Mouse (Mus musculus) midbrain, embryonic 16.5 days (tissue): ENCODE measurements around the gene Igf1r. TPM values are rescaled to one million over a fixed set of nuclear protein-coding genes. Genes with fewer than 3 reads are reported as not detected.
A peak's percentile ranks its signal among the peaks of the same experiment; 100 is the strongest.

ENCODE experiments used
- ATAC-seq: fragments of 200-750 bp; cut with Nextera tagmentation; 2 replicates; pipeline ENCODE4 v1.8.0; 2017; ENCODE audit warnings: moderate TSS enrichment
- H3K27ac ChIP-seq: fragments of 300-500 bp; sonication (generic); 2 replicates; pipeline ENCODE4 v1.5.1; 2014; ENCODE audit warnings: mild to moderate bottlenecking, low read length, mixed read lengths
- H3K27me3 ChIP-seq: fragments of 300-500 bp; sonication (generic); 2 replicates; pipeline ENCODE4 v1.6.1; 2014; ENCODE audit warnings: low read depth, low read length, mixed read lengths; ENCODE audit not compliant: control insufficient read depth, insufficient read depth
- H3K36me3 ChIP-seq: fragments of 300-500 bp; sonication (generic); 2 replicates; pipeline ENCODE4 v1.6.1; 2014; ENCODE audit warnings: mild to moderate bottlenecking, low read length, moderate library complexity, mixed read lengths; ENCODE audit not compliant: control insufficient read depth, insufficient read depth
- H3K4me1 ChIP-seq: fragments of 300-500 bp; sonication (generic); 2 replicates; pipeline ENCODE4 v1.6.1; 2014; ENCODE audit warnings: mild to moderate bottlenecking, low read length, mixed read lengths; ENCODE audit not compliant: control insufficient read depth, insufficient read depth
- H3K4me2 ChIP-seq: fragments of 300-500 bp; sonication (generic); 2 replicates; pipeline ENCODE4 v1.6.1; 2014; ENCODE audit warnings: mild to moderate bottlenecking, low read length, mixed read lengths
- H3K4me3 ChIP-seq: fragments of 300-500 bp; sonication (generic); 2 replicates; pipeline ENCODE4 v1.5.1; 2014; ENCODE audit warnings: low read depth, mild to moderate bottlenecking, low read length, moderate library complexity, mixed read lengths
- H3K9ac ChIP-seq: fragments of 300-500 bp; sonication (generic); 2 replicates; pipeline ENCODE4 v1.6.1; 2014; ENCODE audit warnings: low read depth, low read length, mixed read lengths
- H3K9me3 ChIP-seq: fragments of 300-500 bp; sonication (generic); replicated peaks from 2 replicates; pipeline ENCODE4 v1.6.1; 2014; ENCODE audit warnings: mild to moderate bottlenecking, low read length, mixed read lengths; ENCODE audit not compliant: control insufficient read depth, poor library complexity, severe bottlenecking
- WGBS: fragments of 180-500 bp; shearing (Covaris S2); extraction: QIAGEN DNeasy Blood & Tissue Kit; methylation state at CpG from one replicate; pipeline ENCODE4 v1.1.7; 2014; 5-methylcytosine and 5-hydroxymethylcytosine counted together
- polyA plus RNA-seq: library from polyadenylated mRNA; unstranded; fragments of >200 nt; fragmentation: Nextera tagmentation; extraction: Ambion mirVana; gene quantifications from 2 replicates; pipeline ENCODE4 v1.2.1, GENCODE M21; 2015

The Igf1r gene
- polyA plus RNA-seq, 1 experiment from 2014 or later, result 21.5 TPM

GRCm38 (mm10) chr7:68148297-68149048, 195.8 kb downstream of the Igf1r start:
- H3K4me2 ChIP-seq, result peak overlapping the region; percentile 28; the same call in 1 of the 2 replicates

GRCm38 (mm10) chr7:68151892-68152291, 199.3 kb downstream of the Igf1r start:
- no peak for ATAC-seq
- Histone ChIP-seq H3K36me3 (no peaks in the 10 kb centered on the region), H3K27ac (no peak overlapping the region), H3K4me3 (no peak overlapping the region), H3K9me3 (no peaks in the 10 kb centered on the region), H3K4me1 (peaks cover 44% of the 10 kb centered on the region), H3K4me2 (no peak overlapping the region), H3K9ac (no peak overlapping the region), H3K27me3 (no peaks in the 10 kb centered on the region)
- 68% methylated on average over 5 of the region's 5 CpGs for WGBS

More at GRCm38 (mm10) chr7:68148297-68149048, 195.8 kb downstream of the Igf1r start:
- Histone ChIP-seq H3K27ac (no peak overlapping the region), H3K9me3 (no peaks in the 10 kb centered on the region), H3K4me1 (peaks cover 23% of the 10 kb centered on the region), H3K27me3 (no peaks in the 10 kb centered on the region), H3K9ac (no peak overlapping the region), H3K4me3 (no peak overlapping the region), H3K36me3 (no peaks in the 10 kb centered on the region)
- ATAC-seq, result peak; percentile 46
- WGBS, result 27% methylated on average over 20 of the region's 20 CpGs

DNA sequence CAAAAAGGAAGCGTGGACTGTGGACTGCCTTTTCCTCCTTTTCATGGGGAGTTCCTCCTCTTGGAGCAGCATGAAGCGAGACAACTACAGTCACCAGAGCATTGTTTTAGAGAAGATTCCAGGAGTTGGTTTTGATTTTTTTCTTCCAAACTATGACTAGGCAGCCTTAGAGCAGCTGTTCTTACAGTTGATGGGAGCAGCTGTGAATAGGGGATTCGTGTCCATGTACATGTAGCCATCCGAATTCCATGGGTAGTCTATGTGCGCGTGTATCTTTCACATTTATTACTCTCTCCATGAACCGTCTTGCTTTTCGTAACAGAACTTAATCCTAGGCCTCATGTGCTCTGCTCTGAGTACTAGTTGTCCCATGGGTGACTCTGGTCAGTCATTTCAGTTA, 199.8 kb downstream of the Igf1r start:
- 96% methylated on average over 8 of the region's 8 CpGs for WGBS
- H3K4me3 ChIP-seq, result no peak overlapping the region
- H3K4me1 ChIP-seq, result peaks cover 44% of the 10 kb centered on the region
- no peak for ATAC-seq
- no peak overlapping the region for H3K4me2 ChIP-seq
- no peaks in the 10 kb centered on the region for H3K27me3 ChIP-seq
- no peak overlapping the region for H3K27ac ChIP-seq
- no peaks in the 10 kb centered on the region for H3K36me3 ChIP-seq
- H3K9me3 ChIP-seq, result no peaks in the 10 kb centered on the region
- H3K9ac ChIP-seq, result no peak overlapping the region

GRCm38 (mm10) chr7:68153269-68153668, 200.6 kb downstream of the Igf1r start:
- ATAC-seq, result no peak
- Histone ChIP-seq H3K27me3 (no peaks in the 10 kb centered on the region), H3K4me2 (no peak overlapping the region), H3K27ac (no peak overlapping the region), H3K4me3 (no peak overlapping the region), H3K36me3 (no peaks in the 10 kb centered on the region), H3K4me1 (peaks cover 37% of the 10 kb centered on the region), H3K9ac (no peak overlapping the region), H3K9me3 (no peaks in the 10 kb centered on the region)
- 79% methylated on average over 8 of the region's 8 CpGs for WGBS

DNA sequence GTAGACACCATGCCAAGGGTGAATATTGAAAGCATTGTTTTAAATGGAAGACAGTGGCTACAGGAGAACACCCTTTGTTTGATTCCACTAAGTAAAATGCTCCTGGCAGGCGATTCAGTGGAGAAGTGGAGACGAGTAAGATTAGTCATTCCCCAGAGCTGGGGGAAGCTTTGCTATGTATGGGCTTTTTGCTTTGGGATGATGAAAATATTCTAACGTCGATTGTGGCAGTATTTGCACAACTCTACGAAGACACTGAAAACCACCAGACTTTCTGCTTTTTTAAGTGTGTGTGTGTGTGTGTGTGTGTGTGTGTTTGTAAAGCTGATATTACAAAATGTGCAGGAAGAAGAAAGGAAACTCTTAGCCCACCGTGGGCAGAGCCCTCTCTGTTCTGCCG, 202.0 kb downstream of the Igf1r start:
- Histone ChIP-seq H3K9me3 (no peaks in the 10 kb centered on the region), H3K4me2 (no peak overlapping the region), H3K4me1 (peaks cover 26% of the 10 kb centered on the region), H3K4me3 (no peak overlapping the region), H3K27ac (no peak overlapping the region), H3K9ac (no peak overlapping the region), H3K27me3 (no peaks in the 10 kb centered on the region), H3K36me3 (no peaks in the 10 kb centered on the region)
- no peak for ATAC-seq
- 29% methylated on average over 7 of the region's 7 CpGs for WGBS

DNA sequence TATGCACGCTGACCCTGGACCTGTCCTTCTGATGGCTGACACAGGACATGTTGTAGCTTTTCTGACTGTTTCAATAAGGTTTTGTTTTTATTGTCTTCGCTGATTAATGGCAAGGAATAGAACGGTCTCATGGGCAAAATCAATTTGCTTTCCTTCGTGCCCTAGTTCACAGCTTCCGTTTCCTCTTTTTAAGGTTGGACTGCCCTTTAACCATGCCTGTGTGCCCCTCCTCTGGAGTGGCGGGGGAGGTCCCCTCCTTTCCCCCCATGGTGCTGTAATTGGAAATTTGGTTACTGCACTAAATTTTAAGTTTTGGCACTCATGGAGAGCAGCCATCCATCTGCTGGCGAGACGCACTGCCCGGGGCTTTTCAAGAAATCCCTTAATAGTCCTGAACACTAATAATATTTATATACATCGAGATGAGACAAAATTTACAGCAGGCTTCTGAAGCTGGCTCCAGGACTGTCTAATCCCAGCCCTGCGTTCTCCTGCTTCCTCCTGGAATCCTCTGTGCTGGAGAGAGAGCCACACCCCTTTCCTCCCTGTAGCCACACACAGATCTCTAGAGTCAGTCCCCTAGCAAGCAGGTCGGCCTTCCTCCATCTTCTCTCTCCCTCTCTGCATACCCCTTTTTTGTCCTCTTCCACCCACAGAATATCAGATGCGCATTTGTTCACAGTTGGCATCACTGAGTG, 207.6 kb downstream of the Igf1r start:
- no peaks in the 10 kb centered on the region for H3K36me3 ChIP-seq
- H3K4me1 ChIP-seq, result peaks cover 14% of the 10 kb centered on the region
- H3K4me3 ChIP-seq, result no peak overlapping the region
- WGBS, result 50% methylated on average over 13 of the region's 13 CpGs
- H3K27ac ChIP-seq, result no peak overlapping the region
- no peaks in the 10 kb centered on the region for H3K27me3 ChIP-seq
- no peak for ATAC-seq
- no peak overlapping the region for H3K9ac ChIP-seq
- H3K4me2 ChIP-seq, result no peak overlapping the region
- no peaks in the 10 kb centered on the region for H3K9me3 ChIP-seq

DNA sequence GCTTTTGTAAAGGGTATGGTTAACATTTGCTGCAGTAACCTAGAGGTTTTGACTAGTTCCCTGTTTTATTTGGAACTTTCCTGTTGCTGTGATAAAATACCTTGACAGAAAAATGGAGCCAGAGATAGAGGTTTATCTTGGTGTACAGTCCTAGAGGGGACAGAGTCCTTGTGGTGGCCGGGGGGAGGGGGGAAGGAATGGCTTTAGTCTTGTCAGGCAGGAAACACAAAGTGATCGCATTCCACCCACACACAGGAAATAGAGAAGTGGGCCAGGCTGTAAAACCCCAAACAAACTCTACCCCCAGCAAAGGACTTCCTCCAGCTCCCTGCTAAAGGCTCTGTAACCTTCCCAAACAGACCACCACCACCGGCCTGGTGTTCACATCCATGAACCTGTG, 211.4 kb downstream of the Igf1r start:
- H3K4me1 ChIP-seq, result peaks cover 9% of the 10 kb centered on the region
- H3K27ac ChIP-seq, result no peak overlapping the region
- no peaks in the 10 kb centered on the region for H3K9me3 ChIP-seq
- H3K4me3 ChIP-seq, result no peak overlapping the region
- no peak overlapping the region for H3K9ac ChIP-seq
- no peaks in the 10 kb centered on the region for H3K36me3 ChIP-seq
- ATAC-seq, result no peak
- H3K27me3 ChIP-seq, result no peaks in the 10 kb centered on the region
- no peak overlapping the region for H3K4me2 ChIP-seq
- WGBS, result 91% methylated on average over 3 of the region's 3 CpGs

- Histone ChIP-seq H3K27ac (no peak overlapping the region), H3K4me1 (peaks cover 4% of the 10 kb centered on the region; the same call in 1 of the 2 replicates), H3K4me3 (no peak overlapping the region), H3K9ac (no peak overlapping the region), H3K27me3 (no peaks in the 10 kb centered on the region), H3K36me3 (peaks cover 7% of the 10 kb centered on the region; the same call in 1 of the 2 replicates), H3K4me2 (no peak overlapping the region), H3K9me3 (no peaks in the 10 kb centered on the region)
- peak; percentile 28; the same call in 1 of the 2 replicates for ATAC-seq
- 80% methylated on average over 7 of the region's 7 CpGs for WGBS
Observed at GRCm38 (mm10) chr7:68172776-68173175, 220.1 kb downstream of the Igf1r start.

GRCm38 (mm10) chr7:68179672-68180071, 227.0 kb downstream of the Igf1r start:
- Histone ChIP-seq H3K9ac (no peak overlapping the region), H3K27me3 (no peaks in the 10 kb centered on the region), H3K4me2 (no peak overlapping the region), H3K4me1 (peaks cover 4% of the 10 kb centered on the region), H3K36me3 (peaks cover 8% of the 10 kb centered on the region), H3K4me3 (no peak overlapping the region), H3K9me3 (no peaks in the 10 kb centered on the region), H3K27ac (no peak overlapping the region)
- WGBS, result 98% methylated on average over 1 of the region's 1 CpGs
- ATAC-seq, result no peak
